Mouse (Mus musculus): ENCODE measurements around the gene Gpr149.

Gene Gpr149

DNA sequence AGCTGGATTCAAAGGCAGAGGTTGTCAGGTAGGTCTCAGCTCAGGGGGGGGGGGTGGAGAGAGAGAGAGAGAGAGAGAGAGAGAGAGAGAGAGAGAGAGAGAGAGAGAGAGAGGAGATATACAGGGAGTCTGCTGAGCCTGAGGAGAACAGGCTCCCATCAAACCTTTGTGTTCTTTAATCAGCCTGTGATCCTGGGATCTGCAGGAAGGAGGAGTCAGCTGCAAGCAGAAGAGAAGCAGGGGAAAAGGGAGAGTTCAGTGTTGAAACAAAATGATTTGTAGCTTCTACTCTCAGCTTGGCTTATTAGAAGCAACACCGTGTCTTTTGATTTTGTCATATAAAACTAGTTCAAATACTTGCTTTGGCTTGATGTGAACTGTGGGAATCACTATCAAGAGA lies at the start of gene Gpr149:
TSS of gene Gpr149 (minus strand) at position 168 of the 400 bp plus-strand sequence.
- no peak for DNase-seq (ENCODE audit: low read depth)

- no peak for DNase-seq (ENCODE audit: low read depth)
These were observed 45.6 kb upstream of the Gpr149 start for GRCm38 (mm10) chr3:62650551-62650950.

GRCm38 (mm10) chr3:62610861-62611260 lies 5.9 kb upstream of the Gpr149 start:
- no peak for DNase-seq (ENCODE audit: low read depth)

DNA sequence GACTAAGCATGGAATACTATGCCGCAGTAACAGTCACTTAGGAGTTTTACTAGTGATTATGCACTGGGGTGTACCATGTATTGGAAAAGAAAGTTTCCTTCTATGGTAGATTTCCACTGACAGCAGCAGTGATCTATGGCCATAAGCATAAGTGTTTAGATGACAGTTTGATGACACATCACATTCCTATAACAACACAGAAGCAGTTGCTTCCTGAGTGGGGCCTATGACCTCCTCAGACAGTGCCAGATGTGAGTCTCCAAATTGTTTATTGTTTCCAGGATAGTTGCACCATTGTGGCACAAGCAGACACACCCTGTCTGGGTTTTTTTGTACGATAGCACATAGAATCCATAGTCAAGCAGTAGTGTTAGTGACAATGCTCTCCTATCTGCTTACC lies 991 bp upstream of the Gpr149 start:
- DNase-seq (ENCODE audit: low read depth): no peak

DNA sequence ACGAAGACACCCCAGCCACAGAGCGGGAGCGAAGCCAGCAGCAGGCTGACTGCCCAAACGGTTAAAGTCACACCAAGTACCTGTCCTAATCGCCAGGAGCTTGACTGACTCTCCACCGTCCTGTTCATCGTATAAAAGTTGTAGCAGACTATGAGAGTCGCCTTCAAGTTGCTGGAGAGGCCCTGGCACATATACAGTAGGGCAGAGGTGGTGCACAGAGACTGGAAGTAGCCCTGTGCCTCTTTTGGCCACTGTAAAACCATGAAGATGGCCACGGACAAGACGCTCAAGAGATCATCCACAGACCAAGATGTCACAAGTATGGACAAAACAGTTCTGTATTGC lies 921 bp downstream of the Gpr149 start:
- DNase-seq (ENCODE audit: low read depth): no peak

DNA sequence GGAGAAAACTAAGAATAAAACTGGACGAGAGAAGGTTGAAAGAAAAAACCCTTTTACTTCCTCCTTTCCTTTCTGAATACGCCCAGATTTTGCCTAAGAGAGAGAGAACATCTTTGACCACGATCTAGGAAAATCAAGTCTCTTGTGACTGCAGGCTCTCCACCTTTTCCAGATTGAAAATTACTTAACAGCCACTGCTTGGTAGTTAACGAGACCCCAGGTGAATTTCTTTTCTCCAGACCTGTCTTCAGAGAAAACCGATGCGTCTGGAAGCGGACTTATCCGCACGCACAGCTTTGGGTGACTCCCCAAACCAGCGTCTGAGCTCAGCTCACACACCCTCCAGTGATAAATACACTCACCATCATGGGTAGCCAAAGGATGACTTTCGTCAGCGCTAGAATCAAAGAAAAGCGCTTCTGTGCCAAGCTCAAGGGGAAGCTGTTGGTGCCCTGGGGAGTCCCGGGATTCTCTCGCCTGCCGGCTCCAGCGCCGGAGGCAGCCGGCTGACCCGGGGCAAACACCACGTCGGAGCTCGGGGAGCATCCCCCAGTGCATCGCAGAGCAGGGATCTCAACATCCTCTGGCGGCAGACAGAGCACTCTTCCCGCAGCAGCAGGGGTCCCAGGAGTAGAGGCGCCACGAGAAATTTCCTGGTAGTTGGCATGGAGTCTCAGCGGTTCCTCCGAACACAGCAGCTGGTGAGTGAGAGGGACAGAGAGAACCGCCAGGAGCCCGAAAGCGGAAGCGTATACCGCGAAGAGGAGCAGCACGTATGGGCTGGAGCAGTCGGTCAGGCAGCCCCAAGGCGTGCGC lies 1.5 kb downstream of the Gpr149 start:
- no peak for DNase-seq (ENCODE audit: low read depth)

DNA sequence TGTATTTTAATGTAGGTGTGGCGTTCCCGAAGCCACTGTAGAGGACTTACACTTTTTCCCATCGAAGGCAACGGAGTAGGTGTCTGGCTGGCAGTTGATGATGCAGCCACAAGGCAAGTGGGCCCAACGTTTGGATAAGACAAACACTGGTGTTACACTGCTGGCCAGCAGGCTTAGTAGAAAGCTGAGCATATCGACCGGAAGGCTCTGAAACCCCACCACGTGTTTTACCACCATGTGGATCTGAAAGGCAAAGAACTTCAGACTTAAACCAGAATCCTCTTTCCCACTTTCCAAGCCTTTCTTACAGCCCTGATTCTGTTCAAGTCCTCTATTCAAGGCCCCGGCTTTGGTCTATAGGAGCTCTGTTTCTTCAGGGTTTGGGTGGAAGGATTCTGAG lies 2.5 kb downstream of the Gpr149 start:
- DNase-seq (ENCODE audit: low read depth): no peak

- no peak for DNase-seq (ENCODE audit: low read depth)
These were observed 10.1 kb downstream of the Gpr149 start for GRCm38 (mm10) chr3:62594842-62595241.

DNA sequence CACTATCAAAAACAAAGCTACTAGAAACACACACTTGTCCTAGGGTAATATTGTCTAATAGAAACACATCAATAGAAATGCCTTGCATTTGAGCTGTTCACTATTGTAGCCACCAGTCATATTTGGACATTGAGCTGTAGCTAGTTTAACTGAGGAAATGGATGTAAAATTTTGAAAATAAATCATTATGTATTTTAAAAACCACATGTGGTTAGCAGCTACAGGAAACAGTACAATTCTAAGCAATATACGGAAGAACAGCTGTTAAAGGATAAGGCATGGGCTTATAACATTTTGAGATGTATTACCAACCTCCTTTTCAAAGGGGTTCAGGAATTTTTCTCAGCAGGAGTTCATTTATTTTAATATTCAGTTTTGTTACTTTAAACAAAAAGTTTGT lies 19.9 kb downstream of the Gpr149 start:
- DNase-seq (ENCODE audit: low read depth): no peak

DNA sequence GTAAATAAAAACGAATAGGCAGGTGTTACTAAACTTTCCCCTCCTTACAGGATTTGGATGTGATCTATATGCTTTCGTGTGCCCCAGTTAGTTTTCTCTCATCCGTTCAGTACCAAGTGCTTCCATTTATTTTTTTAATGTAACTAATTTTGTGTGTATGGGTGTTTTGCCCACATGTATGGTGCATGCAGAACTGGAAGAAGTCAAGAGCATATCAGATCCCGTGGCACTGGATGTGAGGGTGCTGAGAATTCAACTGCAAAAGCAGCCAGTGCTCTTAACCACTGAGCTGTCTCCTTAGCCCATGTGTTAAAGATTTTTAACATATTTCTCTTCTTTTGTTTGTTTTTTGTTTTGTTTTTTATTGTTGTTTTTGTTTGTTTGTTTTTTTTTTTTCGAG lies 77.3 kb downstream of the Gpr149 start:
- no peak for DNase-seq (ENCODE audit: low read depth)

GRCm38 (mm10) chr3:62527160-62527559 lies 77.8 kb downstream of the Gpr149 start:
- DNase-seq (ENCODE audit: low read depth): no peak

GRCm38 (mm10) chr3:62507206-62507647 lies 97.7 kb downstream of the Gpr149 start:
- DNase-seq (ENCODE audit: low read depth): no peak

DNA sequence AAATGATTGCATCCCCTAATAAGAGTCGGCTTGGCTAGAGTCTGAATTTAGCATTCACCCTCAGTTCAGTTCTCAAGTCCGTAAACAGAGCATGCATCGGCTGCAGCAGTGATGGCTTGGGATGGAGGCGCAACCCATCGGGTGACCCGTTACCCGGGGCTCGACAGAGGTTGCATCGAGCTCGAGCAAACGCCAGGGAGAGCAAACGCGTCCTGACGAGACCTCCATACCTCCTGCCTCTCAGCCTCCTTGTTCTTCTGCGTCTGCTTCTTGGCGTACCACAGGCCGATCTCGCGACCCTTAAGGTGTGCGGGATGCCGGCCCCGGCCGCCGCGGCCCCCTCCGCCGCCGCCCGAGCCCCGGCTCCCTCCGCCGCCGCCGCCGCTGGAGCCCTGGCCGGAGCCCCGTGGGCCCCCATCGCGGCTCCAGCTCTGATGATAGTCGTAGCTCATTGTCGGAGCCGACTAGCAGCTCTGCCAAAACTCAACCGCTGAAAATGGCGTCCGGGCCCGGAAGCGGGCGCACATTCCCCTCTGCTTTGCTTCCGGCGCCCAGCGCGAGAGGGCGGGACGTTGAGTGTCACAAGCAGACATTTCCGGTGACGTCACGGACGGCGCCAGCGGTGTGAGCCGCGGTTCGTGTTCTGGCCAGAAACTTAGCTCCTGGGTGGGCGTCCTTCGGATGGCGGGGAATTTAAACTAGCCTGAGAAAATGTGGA lies 98.3 kb downstream of the Gpr149 start, which contains the start of gene Dhx36:
TSS of gene Dhx36 (minus strand) at position 517 of the 718 bp plus-strand sequence.
- DNase-seq (ENCODE audit: low read depth): peak; percentile 87

DNA sequence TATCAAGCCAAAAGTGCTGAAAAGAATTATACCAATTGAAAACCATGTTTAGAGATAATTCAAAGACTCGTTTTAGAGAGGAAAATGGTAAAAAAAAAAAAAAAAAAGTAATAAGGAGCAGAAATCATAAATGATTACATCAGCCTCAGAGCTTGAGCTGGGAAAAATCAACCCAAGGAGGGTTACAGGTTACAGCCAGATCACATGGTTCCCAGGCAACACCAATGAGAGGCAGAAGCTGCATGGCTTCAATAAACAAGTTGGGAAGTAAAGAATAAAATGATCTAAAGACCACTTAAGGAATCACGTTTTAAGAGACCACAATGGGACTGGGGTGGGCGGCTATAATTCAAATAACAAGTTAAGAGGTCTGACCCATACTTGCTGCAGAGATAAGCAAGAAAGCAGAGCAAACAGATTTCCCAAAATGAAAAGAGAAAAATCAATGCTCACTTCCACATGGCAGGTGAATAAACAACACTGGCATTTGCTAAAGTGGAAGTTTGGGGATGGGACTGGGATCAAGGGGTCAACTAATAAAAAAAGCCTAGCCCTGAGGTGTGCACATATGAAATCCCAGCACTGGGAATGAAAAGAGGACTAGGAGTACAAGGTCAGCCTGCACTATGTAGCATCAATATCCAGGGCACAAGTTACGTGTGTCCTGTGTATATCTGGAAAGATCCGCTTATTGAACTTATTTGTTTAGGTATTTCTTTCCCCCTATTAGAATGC lies 99.6 kb downstream of the Gpr149 start:
- no peak for DNase-seq (ENCODE audit: low read depth)

DNA sequence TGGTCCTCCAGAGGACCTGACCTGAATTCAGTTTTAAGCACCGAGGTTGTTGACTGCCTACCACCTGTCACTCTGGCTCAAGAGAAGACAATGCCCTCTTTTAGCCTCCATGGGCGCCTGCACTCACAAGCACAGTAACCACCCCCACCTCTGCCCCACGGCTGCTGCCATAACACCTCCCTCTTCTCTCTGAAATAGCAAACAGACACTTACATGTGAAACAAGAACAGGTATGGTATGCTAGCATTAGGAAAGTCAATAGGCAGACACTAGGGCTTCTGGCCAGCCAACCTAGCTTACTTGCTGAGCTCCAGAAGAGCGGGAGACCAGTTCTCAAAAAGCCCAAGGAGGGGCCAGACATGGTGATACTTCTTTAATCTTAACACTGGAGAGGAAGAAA lies 105.6 kb downstream of the Gpr149 start:
- DNase-seq (ENCODE audit: low read depth): no peak

DNA sequence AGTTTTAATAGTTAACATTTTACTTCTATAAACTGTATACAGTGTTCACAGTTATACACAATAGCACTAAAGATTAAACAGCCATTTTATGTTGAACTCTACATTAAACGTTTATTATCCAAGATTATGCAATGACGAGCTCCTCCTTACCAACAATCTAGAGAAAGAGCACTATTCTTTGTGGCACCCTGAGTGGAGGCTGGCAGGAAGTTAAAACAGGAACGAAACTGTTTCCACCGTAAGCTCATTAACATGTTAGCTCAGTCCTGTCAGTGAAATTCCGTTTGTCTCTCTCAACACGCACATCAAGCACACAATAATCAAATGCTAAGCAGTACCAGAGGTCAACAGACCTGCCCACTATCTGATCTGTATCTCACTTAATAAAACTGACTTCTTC lies 112.4 kb downstream of the Gpr149 start:
- DNase-seq (ENCODE audit: low read depth): no peak

GRCm38 (mm10) chr3:62484340-62484739 lies 120.6 kb downstream of the Gpr149 start:
- DNase-seq (ENCODE audit: low read depth): no peak
